Mouse (Mus musculus) heart, embryonic 14.5 days (tissue): ENCODE data around the gene Gm47841. TPM values are rescaled to one million over a fixed set of nuclear protein-coding genes. Genes with fewer than 3 reads are reported as not detected.
A peak's percentile ranks its signal among the peaks of the same experiment; 100 is the strongest.

Source experiments
- ATAC-seq: fragments of 200-750 bp; cut with Nextera tagmentation; 2 replicates; pipeline ENCODE4 v1.8.0; 2017; ENCODE audit warnings: low read depth, moderate TSS enrichment; ENCODE audit not compliant: insufficient number of reproducible peaks, insufficient read depth, low FRiP score
- H3K27ac ChIP-seq, 2 experiments: fragments of 200-500 bp in 1 of 2; fragments of 300-500 bp in 1 of 2; sonication (generic) in 1 of 2; replicated peaks in 1 of 2; 2 replicates each; pipeline ENCODE4 v1.5.1; 2012 to 2014; ENCODE audit warnings: low read depth in 2 of 2, low read length in 2 of 2, control low read depth in 1 of 2, mild to moderate bottlenecking in 1 of 2, mixed read lengths in 1 of 2; ENCODE audit not compliant: control insufficient read depth in 1 of 2, insufficient read depth in 1 of 2
- H3K27me3 ChIP-seq: fragments of 300-500 bp; sonication (generic); 2 replicates; pipeline ENCODE4 v1.6.1; 2014; ENCODE audit warnings: mild to moderate bottlenecking, low read length, control low read depth; ENCODE audit not compliant: control insufficient read depth, insufficient read depth
- H3K36me3 ChIP-seq: fragments of 300-500 bp; sonication (generic); 2 replicates; pipeline ENCODE4 v1.6.1; 2014; ENCODE audit warnings: mild to moderate bottlenecking, control low read depth, low read length, mixed read lengths; ENCODE audit not compliant: control insufficient read depth, insufficient read depth
- H3K4me1 ChIP-seq, 2 experiments: fragments of 200-500 bp in 1 of 2; fragments of 300-500 bp in 1 of 2; sonication (generic) in 1 of 2; 2 replicates each; pipeline ENCODE4 v1.6.1; 2012 to 2014; ENCODE audit warnings: low read length in 2 of 2, control low read depth in 1 of 2, mixed read lengths in 1 of 2; ENCODE audit not compliant: control insufficient read depth in 2 of 2, insufficient read depth in 2 of 2
- H3K4me2 ChIP-seq: fragments of 300-500 bp; sonication (generic); 2 replicates; pipeline ENCODE4 v1.6.1; 2014; ENCODE audit warnings: mild to moderate bottlenecking, low read length
- H3K4me3 ChIP-seq, 2 experiments: fragments of 200-500 bp in 1 of 2; fragments of 300-500 bp in 1 of 2; sonication (generic) in 1 of 2; 2 replicates each; pipeline ENCODE4 v1.5.1; 2012 to 2014; ENCODE audit warnings: low read length in 2 of 2, mild to moderate bottlenecking in 2 of 2, control low read depth in 1 of 2, low read depth in 1 of 2, moderate library complexity in 1 of 2; ENCODE audit not compliant: control insufficient read depth in 1 of 2, insufficient read depth in 1 of 2
- H3K9ac ChIP-seq: fragments of 300-500 bp; sonication (generic); 2 replicates; pipeline ENCODE4 v1.6.1; 2014; ENCODE audit warnings: mild to moderate bottlenecking, low read length
- H3K9me3 ChIP-seq: fragments of 300-500 bp; sonication (generic); 2 replicates; pipeline ENCODE4 v1.6.1; 2016; ENCODE audit warnings: low read length, control low read depth; ENCODE audit not compliant: control insufficient read depth
- WGBS: fragments of 180-500 bp; shearing (Covaris S2); extraction: QIAGEN DNeasy Blood & Tissue Kit; methylation state at CpG from one replicate; pipeline ENCODE4 v1.1.7; 2014; 5-methylcytosine and 5-hydroxymethylcytosine counted together
- polyA plus RNA-seq: library from polyadenylated mRNA; unstranded; fragments of >200 nt; fragmentation: Nextera tagmentation; extraction: Ambion mirVana; gene quantifications from 2 replicates; pipeline ENCODE4 v1.2.1, GENCODE M21; 2014

The Gm47841 gene
- polyA plus RNA-seq, 1 experiment from 2014 or later = not detected

- peaks cover 23% of the 10 kb centered on the region for H3K27me3 ChIP-seq
- ATAC-seq = peak; percentile 36
- H3K36me3 ChIP-seq = no peaks in the 10 kb centered on the region
- no peaks in the 10 kb centered on the region for H3K9me3 ChIP-seq
- H3K4me2 ChIP-seq = peak within 1 kb of the TSS; percentile 79
- H3K9ac ChIP-seq = peak within 1 kb of the TSS; percentile 83
- H3K27ac ChIP-seq = peak within 1 kb of the TSS; percentile 67 to 68; a peak in 3 of 4 replicates
- H3K4me1 ChIP-seq = peaks cover 10 to 32% of the 10 kb centered on the region in 2 experiments; a peak in 3 of 4 replicates
- under 1% methylated on average over 81 of the region's 96 CpGs for WGBS
- peak within 1 kb of the TSS; percentile 66 to 69 for H3K4me3 ChIP-seq
These were observed 30.9 kb upstream of the Gm47841 start, which contains the start of gene Fignl2 for GRCm38 (mm10) chr15:101077813-101078730. TSS of gene Fignl2 (minus strand) at chr15:101078567.

GRCm38 (mm10) chr15:101077001-101077812 is 30.0 kb upstream of the Gm47841 start:
- Histone ChIP-seq H3K4me3 (peak overlapping the region; percentile 66 to 69), H3K9me3 (no peaks in the 10 kb centered on the region), H3K36me3 (no peaks in the 10 kb centered on the region), H3K27me3 (peaks cover 23% of the 10 kb centered on the region), H3K4me2 (peak overlapping the region; percentile 79), H3K4me1 (peaks cover 10 to 32% of the 10 kb centered on the region in 2 experiments; a peak in 3 of 4 replicates), H3K9ac (peak overlapping the region; percentile 83), H3K27ac (peak overlapping the region; percentile 16 to 68; a peak in 1 of 4 replicates)
- 1% methylated on average over 34 of the region's 34 CpGs for WGBS
- no peak for ATAC-seq

GRCm38 (mm10) chr15:101076071-101077000 is 29.1 kb upstream of the Gm47841 start:
- Histone ChIP-seq H3K4me3 (peak overlapping the region; percentile 8 to 69; a peak in 2 of 4 replicates), H3K9ac (peak overlapping the region; percentile 83; the same call in 1 of the 2 replicates), H3K27me3 (peaks cover 23% of the 10 kb centered on the region), H3K36me3 (no peaks in the 10 kb centered on the region), H3K27ac (no peak overlapping the region), H3K4me1 (peaks cover 10 to 32% of the 10 kb centered on the region in 2 experiments; a peak in 3 of 4 replicates), H3K9me3 (no peaks in the 10 kb centered on the region), H3K4me2 (peak overlapping the region; percentile 79)
- ATAC-seq = no peak
- WGBS = 17% methylated on average over 26 of the region's 26 CpGs

GRCm38 (mm10) chr15:101075656-101076055 is 28.5 kb upstream of the Gm47841 start:
- H3K4me1 ChIP-seq = peaks cover 12 to 28% of the 10 kb centered on the region in 2 experiments; a peak in 3 of 4 replicates
- H3K36me3 ChIP-seq = no peaks in the 10 kb centered on the region
- H3K27me3 ChIP-seq = peaks cover 23% of the 10 kb centered on the region
- H3K9me3 ChIP-seq = no peaks in the 10 kb centered on the region
- 68% methylated on average over 5 of the region's 5 CpGs for WGBS
- H3K4me3 ChIP-seq = no peak overlapping the region
- no peak overlapping the region for H3K4me2 ChIP-seq
- no peak overlapping the region for H3K27ac ChIP-seq
- ATAC-seq = no peak
- H3K9ac ChIP-seq = no peak overlapping the region

- Histone ChIP-seq H3K9me3 (no peaks in the 10 kb centered on the region), H3K4me1 (peaks cover 12 to 28% of the 10 kb centered on the region in 2 experiments; a peak in 3 of 4 replicates), H3K27me3 (peaks cover 23% of the 10 kb centered on the region), H3K36me3 (no peaks in the 10 kb centered on the region), H3K27ac (no peak overlapping the region), H3K9ac (no peak overlapping the region), H3K4me3 (no peak overlapping the region), H3K4me2 (no peak overlapping the region)
- WGBS = 70% methylated on average over 4 of the region's 4 CpGs
- ATAC-seq = no peak
These were observed 28.0 kb upstream of the Gm47841 start for GRCm38 (mm10) chr15:101075150-101075549.

- peaks cover 11 to 28% of the 10 kb centered on the region in 2 experiments; a peak in 3 of 4 replicates for H3K4me1 ChIP-seq
- peaks cover 26% of the 10 kb centered on the region for H3K27me3 ChIP-seq
These were observed 26.9 kb upstream of the Gm47841 start for GRCm38 (mm10) chr15:101074067-101074466.

More at GRCm38 (mm10) chr15:101074067-101074466, 26.9 kb upstream of the Gm47841 start:
- no peak for ATAC-seq
- Histone ChIP-seq H3K4me2 (no peak overlapping the region), H3K36me3 (no peaks in the 10 kb centered on the region), H3K9me3 (no peaks in the 10 kb centered on the region), H3K4me3 (no peak overlapping the region), H3K27ac (no peak overlapping the region), H3K9ac (no peak overlapping the region)
- WGBS = 75% methylated on average over 5 of the region's 5 CpGs
